Mouse (Mus musculus): ENCODE results near the gene Xylb. TPM values are rescaled to one million over a fixed set of nuclear protein-coding genes. Genes with fewer than 3 reads are reported as not detected.
A peak's percentile ranks its signal among the peaks of the same experiment; 100 is the strongest.

Xylb gene
- polyA plus RNA-seq, 1 experiment from 2014 or later, result 8.2 TPM

DNA sequence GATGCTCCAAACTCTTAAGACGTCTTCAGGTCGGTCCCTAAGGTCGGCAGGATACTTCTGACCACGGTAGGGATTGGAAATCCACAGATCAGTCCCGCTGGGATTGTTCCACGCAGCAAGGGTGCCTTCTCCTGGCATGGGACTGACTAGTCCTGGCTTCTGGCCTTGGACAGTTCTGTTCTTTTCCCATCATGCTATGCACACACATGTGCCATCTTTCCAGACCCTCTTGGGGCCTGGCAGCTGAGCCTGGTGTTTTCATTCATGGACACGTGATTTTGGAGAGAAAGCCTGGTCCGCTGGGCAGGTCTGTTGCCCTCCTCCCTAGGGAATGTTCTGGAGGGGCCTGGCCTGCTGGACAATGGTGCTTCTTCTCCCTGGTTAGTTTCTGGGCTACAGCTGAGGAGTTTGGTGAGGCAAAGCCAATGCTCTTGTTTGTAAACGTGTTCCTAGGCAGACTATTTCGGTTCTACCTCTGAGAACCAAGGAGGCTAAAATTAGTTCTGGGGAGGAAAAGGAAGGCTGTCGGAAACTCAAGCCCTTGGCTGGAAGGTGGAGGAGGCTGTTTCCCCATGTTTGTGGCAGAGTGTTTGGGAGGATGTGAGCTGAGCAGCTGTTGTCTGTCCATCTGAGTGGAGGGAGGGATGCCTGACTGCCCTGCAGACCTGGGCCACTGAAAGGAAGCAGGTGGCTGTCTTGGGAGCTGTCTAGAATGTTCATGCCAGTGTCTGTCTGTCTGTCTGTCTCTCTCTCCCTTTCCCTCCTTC lies 51.9 kb downstream of the Xylb start:
- 66% methylated on average over 11 of the region's 11 CpGs for whole genome bisulfite sequencing (ENCODE audit: insufficient replicate concordance)
- H3K4me2 ChIP-seq (ENCODE audit: low read depth, low read length), result no peak overlapping the region
- no peak for ATAC-seq
- H3K9ac ChIP-seq (replicated peaks), result no peak overlapping the region
- DNase-seq, result no peak
- no peak overlapping the region for H3K4me3 ChIP-seq (ENCODE audit: low read depth, low read length)
- H3K27ac ChIP-seq (ENCODE audit: low read depth), result no peak overlapping the region
- peaks cover 13% of the 10 kb centered on the region for H3K9me3 ChIP-seq (ENCODE audit: low read length)
- H3K4me1 ChIP-seq (ENCODE audit: insufficient read depth), result peaks cover 3% of the 10 kb centered on the region; the same call in 1 of the 2 replicates
- no peaks in the 10 kb centered on the region for H3K27me3 ChIP-seq (ENCODE audit: insufficient read depth, low read length)
- no peak for TF ChIP-seq CTCF (IDR thresholded peaks at IDR 0.05; ENCODE audit: low read depth)
- no peak for TF ChIP-seq EP300 (IDR thresholded peaks at IDR 0.05; ENCODE audit: low read depth)
- H3K36me3 ChIP-seq (replicated peaks; ENCODE audit: insufficient read depth, low read length), result no peaks in the 10 kb centered on the region

DNA sequence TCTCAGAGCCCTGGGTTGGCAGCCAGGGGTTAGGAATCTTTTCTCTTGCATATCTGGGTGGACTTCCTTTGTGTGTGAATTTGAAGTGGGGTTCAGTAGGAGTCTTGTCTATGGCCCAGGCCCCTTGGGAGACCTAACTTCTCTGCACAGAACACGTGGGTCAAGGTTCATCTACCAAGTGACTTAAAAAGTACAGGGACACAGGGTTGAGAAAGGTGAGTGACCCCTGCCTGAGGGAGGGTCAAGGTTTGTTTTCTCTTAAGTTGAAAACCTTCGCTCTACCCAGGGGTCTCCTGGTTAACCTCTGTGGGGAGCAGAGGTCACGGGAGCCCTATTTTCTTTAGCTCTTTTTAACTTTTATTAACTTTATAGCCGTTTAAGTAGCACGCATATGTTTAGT lies 52.7 kb downstream of the Xylb start:
- DNase-seq, result no peak
- 65% methylated on average over 5 of the region's 5 CpGs for WGBS (ENCODE audit: insufficient replicate concordance)
- ATAC-seq, result no peak
- TF ChIP-seq CTCF (IDR thresholded peaks at IDR 0.05; ENCODE audit: low read depth) (no peak), EP300 (IDR thresholded peaks at IDR 0.05; ENCODE audit: low read depth) (no peak)
- Histone ChIP-seq H3K9ac (replicated peaks) (no peak overlapping the region), H3K4me3 (ENCODE audit: low read depth, low read length) (no peak overlapping the region), H3K4me1 (ENCODE audit: insufficient read depth) (peaks cover 2% of the 10 kb centered on the region; the same call in 1 of the 2 replicates), H3K27ac (ENCODE audit: low read depth) (no peak overlapping the region), H3K9me3 (ENCODE audit: low read length) (peaks cover 13% of the 10 kb centered on the region), H3K4me2 (ENCODE audit: low read depth, low read length) (no peak overlapping the region), H3K27me3 (ENCODE audit: insufficient read depth, low read length) (no peaks in the 10 kb centered on the region), H3K36me3 (replicated peaks; ENCODE audit: insufficient read depth, low read length) (no peaks in the 10 kb centered on the region)

DNA sequence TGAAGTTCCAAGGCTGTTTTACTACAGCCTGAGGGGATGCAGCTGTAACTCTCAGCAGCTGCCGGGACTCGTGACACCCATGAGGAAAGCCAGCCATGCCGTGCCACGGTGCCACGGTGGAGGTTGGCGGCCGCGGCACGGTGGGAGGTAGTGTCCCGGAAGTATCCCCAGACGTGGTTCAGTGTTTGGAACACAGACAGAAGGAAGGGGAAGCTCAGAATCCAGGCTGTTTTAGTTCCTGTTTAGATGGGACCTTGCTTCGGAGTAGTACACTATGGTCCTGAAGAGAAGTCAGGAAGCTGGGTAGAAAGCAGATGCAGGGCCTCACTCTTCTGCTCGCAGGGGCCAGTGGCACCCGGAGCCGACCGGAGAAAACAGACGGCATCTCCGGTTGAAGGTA lies 60.8 kb downstream of the Xylb start:
- Histone ChIP-seq H3K4me2 (ENCODE audit: low read depth, low read length) (peak overlapping the region; percentile 7; the same call in 1 of the 2 replicates), H3K27me3 (ENCODE audit: insufficient read depth, low read length) (no peaks in the 10 kb centered on the region), H3K9me3 (ENCODE audit: low read length) (peaks cover 5% of the 10 kb centered on the region), H3K9ac (replicated peaks) (no peak overlapping the region), H3K27ac (ENCODE audit: low read depth) (no peak overlapping the region), H3K36me3 (replicated peaks; ENCODE audit: insufficient read depth, low read length) (no peaks in the 10 kb centered on the region), H3K4me3 (ENCODE audit: low read depth, low read length) (no peak overlapping the region), H3K4me1 (ENCODE audit: insufficient read depth) (no peaks in the 10 kb centered on the region)
- ATAC-seq (no peak), DNase-seq (no peak)
- TF ChIP-seq EP300 (IDR thresholded peaks at IDR 0.05; ENCODE audit: low read depth) (no peak), CTCF (IDR thresholded peaks at IDR 0.05; ENCODE audit: low read depth) (no peak)
- 57% methylated on average over 18 of the region's 18 CpGs for WGBS (ENCODE audit: insufficient replicate concordance)

DNA sequence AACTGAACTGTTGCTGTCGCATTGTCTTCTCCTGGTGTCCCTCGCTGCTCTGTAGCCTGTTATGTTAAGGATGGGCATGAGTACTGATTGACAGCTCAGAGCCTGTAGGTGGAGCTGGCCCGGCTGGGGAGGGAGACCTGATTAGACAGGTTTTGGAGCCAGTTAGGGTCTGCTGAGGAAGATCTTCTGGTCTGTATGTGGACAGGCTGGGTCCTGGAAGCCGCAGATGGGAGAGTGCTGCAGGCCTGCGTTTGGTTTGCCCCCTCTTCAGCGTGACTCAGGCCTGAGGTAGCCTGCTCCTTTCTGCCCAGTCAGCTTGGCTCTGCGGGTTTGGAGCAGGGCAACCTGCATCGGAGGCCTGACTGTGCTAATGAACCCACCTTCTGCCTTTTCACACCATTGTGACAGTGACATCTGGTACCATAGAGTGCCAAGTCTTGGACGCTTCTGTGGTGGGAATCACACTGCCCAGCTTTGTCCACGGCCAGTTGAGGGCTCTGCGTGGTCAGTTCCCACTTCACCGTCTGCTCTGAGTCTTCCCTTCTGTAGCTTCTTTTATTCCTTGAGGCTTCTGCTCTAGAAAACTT lies 62.8 kb downstream of the Xylb start:
- H3K4me3 ChIP-seq (ENCODE audit: low read depth, low read length), result no peak overlapping the region
- ATAC-seq, result no peak
- H3K36me3 ChIP-seq (replicated peaks; ENCODE audit: insufficient read depth, low read length), result no peaks in the 10 kb centered on the region
- no peaks in the 10 kb centered on the region for H3K9me3 ChIP-seq (ENCODE audit: low read length)
- H3K9ac ChIP-seq (replicated peaks), result no peak overlapping the region
- no peak overlapping the region for H3K27ac ChIP-seq (ENCODE audit: low read depth)
- no peak for DNase-seq
- H3K4me2 ChIP-seq (ENCODE audit: low read depth, low read length), result no peak overlapping the region
- peaks cover 5% of the 10 kb centered on the region for H3K4me1 ChIP-seq (ENCODE audit: insufficient read depth)
- H3K27me3 ChIP-seq (ENCODE audit: insufficient read depth, low read length), result no peaks in the 10 kb centered on the region
- TF ChIP-seq CTCF (IDR thresholded peaks at IDR 0.05; ENCODE audit: low read depth) (no peak), EP300 (IDR thresholded peaks at IDR 0.05; ENCODE audit: low read depth) (no peak)
- 84% methylated on average over 12 of the region's 12 CpGs for WGBS (ENCODE audit: insufficient replicate concordance)

DNA sequence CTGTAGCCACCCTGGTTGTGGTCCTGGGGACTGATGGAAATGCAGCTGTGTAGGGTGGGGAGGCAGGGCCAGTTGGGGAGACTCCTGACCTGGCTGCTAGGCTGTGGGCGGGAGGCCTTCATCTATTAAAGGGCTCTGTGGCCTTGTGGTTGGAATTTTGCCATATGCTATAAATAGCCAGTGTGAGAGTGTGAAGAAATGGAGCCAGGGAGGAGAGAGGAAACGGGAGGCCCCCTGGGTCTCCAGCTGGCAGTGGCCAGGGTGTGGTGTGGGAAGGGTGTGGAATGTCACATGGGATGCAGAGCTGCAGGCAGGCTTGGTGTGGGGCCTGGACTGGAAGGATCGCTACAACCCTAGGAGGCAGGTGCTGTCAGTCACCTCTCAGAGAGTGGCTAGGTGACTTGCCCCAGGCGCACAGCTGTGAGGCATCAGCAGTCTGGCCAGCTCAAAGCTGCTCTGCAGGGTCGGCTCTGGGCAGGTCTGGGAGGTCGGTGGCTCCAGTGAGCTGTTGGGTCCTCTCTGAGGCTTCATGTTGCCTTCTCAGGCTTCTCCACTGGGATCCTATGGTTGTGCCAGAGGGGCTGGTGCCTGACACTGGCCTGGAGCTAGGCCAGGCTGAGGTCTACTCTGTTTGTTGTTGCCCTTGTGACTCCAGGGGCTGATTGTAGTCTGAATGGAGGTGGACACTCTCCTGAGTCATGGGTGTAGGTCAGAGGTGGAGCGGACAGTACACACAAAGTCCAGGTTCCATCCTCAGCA lies 68.2 kb downstream of the Xylb start:
- ATAC-seq, result peak; percentile 69
- no peak for DNase-seq
- H3K27me3 ChIP-seq (ENCODE audit: insufficient read depth, low read length), result no peaks in the 10 kb centered on the region
- H3K4me2 ChIP-seq (ENCODE audit: low read depth, low read length), result no peak overlapping the region
- no peak overlapping the region for H3K4me3 ChIP-seq (ENCODE audit: low read depth, low read length)
- H3K9me3 ChIP-seq (ENCODE audit: low read length), result no peaks in the 10 kb centered on the region
- H3K27ac ChIP-seq (ENCODE audit: low read depth), result 0 out of 2 replicates have a peak overlapping the region, but pooled peaks have one; percentile 16
- 29% methylated on average over 7 of the region's 7 CpGs for WGBS (ENCODE audit: insufficient replicate concordance)
- peaks cover 23% of the 10 kb centered on the region for H3K4me1 ChIP-seq (ENCODE audit: insufficient read depth)
- peak overlapping the region; percentile 21; the same call in 1 of the 2 replicates for H3K9ac ChIP-seq (replicated peaks)
- TF ChIP-seq CTCF (IDR thresholded peaks at IDR 0.05; ENCODE audit: low read depth) (no peak), EP300 (IDR thresholded peaks at IDR 0.05; ENCODE audit: low read depth) (no peak)
- H3K36me3 ChIP-seq (replicated peaks; ENCODE audit: insufficient read depth, low read length), result no peaks in the 10 kb centered on the region

DNA sequence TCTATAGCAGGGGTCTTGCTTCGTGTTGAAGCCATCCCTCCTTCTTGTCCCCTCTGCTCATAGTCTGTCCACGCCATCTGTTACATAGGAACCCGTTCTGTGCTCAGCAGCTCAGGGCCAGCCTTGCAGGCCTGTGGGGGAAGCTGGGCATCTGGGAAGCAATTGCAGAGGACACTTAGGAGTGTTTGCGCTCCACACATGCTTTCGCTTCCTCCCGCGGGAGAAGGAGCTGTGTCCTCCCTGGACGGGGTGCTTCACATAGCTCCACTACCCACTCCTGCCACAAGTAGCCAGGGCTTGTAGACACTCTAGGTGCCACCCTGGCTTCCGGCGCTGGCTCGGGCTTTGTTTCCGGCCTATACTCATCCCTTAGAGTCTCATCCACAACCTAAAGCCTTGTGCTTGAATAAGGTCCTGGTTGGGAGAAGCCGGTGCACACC lies 68.8 kb downstream of the Xylb start:
- no peaks in the 10 kb centered on the region for H3K9me3 ChIP-seq (ENCODE audit: low read length)
- peaks cover 23% of the 10 kb centered on the region for H3K4me1 ChIP-seq (ENCODE audit: insufficient read depth)
- no peaks in the 10 kb centered on the region for H3K27me3 ChIP-seq (ENCODE audit: insufficient read depth, low read length)
- no peak overlapping the region for H3K4me3 ChIP-seq (ENCODE audit: low read depth, low read length)
- no peak for ATAC-seq
- DNase-seq, result no peak
- 0 out of 2 replicates have a peak overlapping the region, but pooled peaks have one; percentile 16 for H3K27ac ChIP-seq (ENCODE audit: low read depth)
- H3K4me2 ChIP-seq (ENCODE audit: low read depth, low read length), result no peak overlapping the region
- 85% methylated on average over 13 of the region's 13 CpGs for WGBS (ENCODE audit: insufficient replicate concordance)
- no peak for TF ChIP-seq EP300 (IDR thresholded peaks at IDR 0.05; ENCODE audit: low read depth)
- no peak for TF ChIP-seq CTCF (IDR thresholded peaks at IDR 0.05; ENCODE audit: low read depth)
- H3K36me3 ChIP-seq (replicated peaks; ENCODE audit: insufficient read depth, low read length), result no peaks in the 10 kb centered on the region
- no peak overlapping the region for H3K9ac ChIP-seq (replicated peaks)

Data from liver, postnatal 0 days (tissue).